Mouse (Mus musculus) cerebellum, postnatal 4 days (tissue): ENCODE measurements at regions not wholly inside any gene's neighbourhood (a gene's known extent, or its start where the extent isn't known, plus 50 kb on each side); places are given as distances from the start of the nearest gene placed in this dataset.

ENCODE experiments used
- DNase-seq, 2 experiments: peaks; one replicate each; pipeline ENCODE4 v3.0.0; 2022; ENCODE audit warnings: low spot score in 2 of 2, mixed read lengths in 1 of 2

GRCm38 (mm10) chr8:49017741-49018140 is 174.0 kb upstream of the Tenm3 start:
- DNase-seq = no peak

GRCm38 (mm10) chr8:49015701-49016100 is 171.9 kb upstream of the Tenm3 start:
- no peak for DNase-seq

- no peak for DNase-seq
Measured at GRCm38 (mm10) chr8:49015200-49015599, 171.4 kb upstream of the Tenm3 start.

GRCm38 (mm10) chr8:49006236-49006965 is 162.7 kb upstream of the Tenm3 start:
- DNase-seq = no peak

GRCm38 (mm10) chr8:48981667-48982066 is 137.9 kb upstream of the Tenm3 start:
- no peak for DNase-seq

- DNase-seq = no peak
Measured at GRCm38 (mm10) chr8:48980755-48981154, 137.0 kb upstream of the Tenm3 start.

GRCm38 (mm10) chr8:48970655-48971054 is 126.9 kb upstream of the Tenm3 start:
- DNase-seq = no peak

GRCm38 (mm10) chr8:48964929-48965328 is 121.2 kb upstream of the Tenm3 start:
- DNase-seq = no peak

- no peak for DNase-seq
Measured at GRCm38 (mm10) chr8:48957614-48958013, 113.9 kb upstream of the Tenm3 start.

- no peak for DNase-seq
Measured at GRCm38 (mm10) chr8:48951412-48951811, 107.7 kb upstream of the Tenm3 start.

- DNase-seq = no peak
Measured at GRCm38 (mm10) chr8:48944177-48944576, 100.4 kb upstream of the Tenm3 start.

- no peak for DNase-seq
Measured at GRCm38 (mm10) chr8:48937144-48937543, 93.4 kb upstream of the Tenm3 start.

GRCm38 (mm10) chr8:48927135-48927534 is 83.4 kb upstream of the Tenm3 start:
- no peak for DNase-seq

- DNase-seq = no peak
Measured at GRCm38 (mm10) chr8:48915275-48915674, 71.5 kb upstream of the Tenm3 start.

- no peak for DNase-seq
Measured at GRCm38 (mm10) chr8:48912842-48913241, 69.1 kb upstream of the Tenm3 start.

- DNase-seq = no peak
Measured at GRCm38 (mm10) chr8:48901668-48902406, 58.1 kb upstream of the Tenm3 start.

GRCm38 (mm10) chr8:48896687-48897086 is 52.9 kb upstream of the Tenm3 start:
- DNase-seq = no peak

- no peak for DNase-seq
Measured at GRCm38 (mm10) chr8:48896251-48896650, 52.5 kb upstream of the Tenm3 start.

GRCm38 (mm10) chr8:48895586-48895985 is 51.8 kb upstream of the Tenm3 start:
- no peak for DNase-seq
